Mouse (Mus musculus) thymus, postnatal 4 days (tissue): ENCODE data around the gene Siae.
A peak's percentile ranks its signal among the peaks of the same experiment; 100 is the strongest.

Experiments
- DNase-seq: peaks from one replicate; pipeline ENCODE4 v3.0.0; 2021

Gene Siae

GRCm38 (mm10) chr9:37540701-37541575 lies 14.6 kb upstream of the Siae start:
- no peak for DNase-seq

GRCm38 (mm10) chr9:37541851-37542642 lies 13.5 kb upstream of the Siae start:
- DNase-seq, result no peak

GRCm38 (mm10) chr9:37543869-37544440 lies 11.5 kb upstream of the Siae start:
- no peak for DNase-seq

- peak; percentile 82 for DNase-seq
Measured at GRCm38 (mm10) chr9:37544447-37545165, 10.9 kb upstream of the Siae start.

- DNase-seq, result peak; percentile 14
Measured at GRCm38 (mm10) chr9:37545166-37545610, 10.3 kb upstream of the Siae start.

- no peak for DNase-seq
Measured at GRCm38 (mm10) chr9:37545847-37546452, 9.5 kb upstream of the Siae start.

GRCm38 (mm10) chr9:37546889-37547288 lies 8.6 kb upstream of the Siae start:
- DNase-seq, result no peak

GRCm38 (mm10) chr9:37550435-37550834 lies 5.1 kb upstream of the Siae start:
- DNase-seq, result no peak

GRCm38 (mm10) chr9:37551751-37552531 lies 3.6 kb upstream of the Siae start:
- no peak for DNase-seq

GRCm38 (mm10) chr9:37552536-37553293 lies 2.8 kb upstream of the Siae start, which contains the start of gene Nrgn:
TSS of gene Nrgn (minus strand) at chr9:37552904.
- peak; percentile 78 for DNase-seq

GRCm38 (mm10) chr9:37554279-37554678 lies 1.2 kb upstream of the Siae start:
- no peak for DNase-seq

GRCm38 (mm10) chr9:37556366-37556765 lies 868 bp downstream of the Siae start:
- DNase-seq, result no peak

GRCm38 (mm10) chr9:37560617-37561016 lies 5.1 kb downstream of the Siae start:
- no peak for DNase-seq

- no peak for DNase-seq
Measured at GRCm38 (mm10) chr9:37563805-37564204, 8.3 kb downstream of the Siae start.

GRCm38 (mm10) chr9:37567019-37567418 lies 11.5 kb downstream of the Siae start:
- DNase-seq, result no peak

- peak; percentile 12 for DNase-seq
Measured at GRCm38 (mm10) chr9:37567454-37567853, 12.0 kb downstream of the Siae start.

- no peak for DNase-seq
Measured at GRCm38 (mm10) chr9:37567892-37568604, 12.6 kb downstream of the Siae start.

GRCm38 (mm10) chr9:37568605-37569214 lies 13.2 kb downstream of the Siae start:
- no peak for DNase-seq

GRCm38 (mm10) chr9:37569231-37569835 lies 13.8 kb downstream of the Siae start:
- DNase-seq, result no peak
